Mouse (Mus musculus) bone marrow, adult 2 months (tissue): ENCODE data around the gene Safb.

Experiments used
- CTCF ChIP-seq: fragments of 200-500 bp; IDR thresholded peaks from 2 replicates; pipeline ENCODE4 v1.5.1; 2011; ENCODE audit warnings: low read length, control low read depth; ENCODE audit not compliant: control insufficient read depth, insufficient read depth
- POLR2A ChIP-seq: fragments of 200-500 bp; IDR thresholded peaks from 2 replicates; pipeline ENCODE4 v1.6.1; 2011; ENCODE audit warnings: low read depth, mild to moderate bottlenecking, control low read depth, low read length, borderline replicate concordance; ENCODE audit not compliant: control insufficient read depth

- TF ChIP-seq POLR2A (no peak), CTCF (no peak)
These were observed 11.7 kb upstream of the Safb start for GRCm38 (mm10) chr17:56572939-56573338.
